Mouse (Mus musculus) ES-Bruce4 (cell line): Measurements from ENCODE around the gene Tmem125.

ENCODE experiments used
- EP300 ChIP-seq: IDR thresholded peaks from 2 replicates; pipeline ENCODE4 v1.6.1; 2011; ENCODE audit warnings: low read depth, low read length; ENCODE audit not compliant: insufficient read depth
- POLR2A ChIP-seq: IDR thresholded peaks from one replicate; pipeline ENCODE4 v1.8.1; 2011; ENCODE audit warnings: low read length; ENCODE audit not compliant: insufficient read depth

DNA sequence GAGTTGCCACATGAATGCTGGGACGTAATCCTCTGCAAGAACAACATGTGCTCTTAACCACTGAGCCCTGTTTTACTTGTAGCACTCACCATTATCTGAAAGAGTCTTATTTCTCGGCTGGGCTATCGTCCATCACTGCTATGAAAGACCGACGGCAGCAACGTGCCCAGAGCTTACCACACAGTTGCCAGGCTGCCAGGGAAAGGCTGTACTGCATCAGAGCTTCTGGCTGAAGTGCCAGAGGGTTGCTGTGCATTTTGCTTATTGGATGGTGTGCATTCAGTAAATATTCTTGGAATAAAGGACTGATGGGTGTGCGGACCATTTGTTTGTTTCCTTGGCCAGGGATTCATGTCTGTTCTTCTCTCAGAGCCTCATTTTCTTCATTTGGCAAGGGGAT is 19.9 kb downstream of the Tmem125 start:
- TF ChIP-seq EP300 (no peak), POLR2A (no peak)
